In the genomic region with DNA sequence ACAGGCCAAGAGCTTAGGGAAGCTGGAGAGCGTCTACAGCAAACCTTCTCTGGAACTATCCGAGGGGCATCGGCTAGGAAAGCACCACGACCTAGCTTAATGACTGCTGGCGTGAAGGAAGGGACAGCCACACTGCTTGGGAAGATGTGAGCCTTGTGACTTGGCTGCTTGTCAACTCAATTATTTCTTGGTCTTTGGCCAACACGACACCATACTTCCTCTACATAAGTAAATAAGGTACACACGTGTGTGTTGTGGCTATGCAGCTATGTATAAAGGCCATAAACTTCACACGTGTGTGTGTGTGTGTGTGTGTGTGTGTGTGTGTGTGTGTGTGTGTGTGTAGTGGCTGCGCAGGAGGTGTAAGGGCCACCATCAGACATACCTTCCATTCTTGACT, we compare ENCODE assay signal across 14 mouse cellular contexts.
A peak's percentile ranks its signal among the peaks of the same experiment; 100 is the strongest.
DNase-seq lines count a peak whose midpoint lies in the region; ATAC-seq and TF ChIP-seq lines count a peak whose summit lies in the region.
"Had no signal": no experiment of that assay in that cellular context is flagged by ENCODE, and none has a peak within 500 bp of the region (broad histone marks: within the 10 kb centered on the region; RNA-seq: fewer than 3 reads in every experiment).

No protein-coding gene starts in this region.

- H3K9ac ChIP-seq in neural tube, embryonic 14.5 days (replicated peaks; ENCODE audit: low read depth, low read length) = no peak overlapping the region
- H3K9ac ChIP-seq in neural tube, embryonic 15.5 days (replicated peaks) = no peak overlapping the region
- H3K9ac ChIP-seq in intestine, postnatal 0 days (ENCODE audit: low read depth, low read length) = no peak overlapping the region
- H3K9ac ChIP-seq: embryonic facial prominence, embryonic 13.5 days; kidney, embryonic 15.5 days; neural tube, embryonic 13.5 days had no signal

- ATAC-seq in neural tube, embryonic 14.5 days (ENCODE audit: low read depth) = peak; percentile 55; the same call in 1 of the 2 replicates
- ATAC-seq in neural tube, embryonic 15.5 days (ENCODE audit: low FRiP score) = no peak
- ATAC-seq in intestine, postnatal 0 days = peak; percentile 76

- no peak overlapping the region for H3K27ac ChIP-seq in kidney, adult 2 months (ENCODE audit: insufficient read depth, low read depth, low read length)
- no peak overlapping the region for H3K27ac ChIP-seq in neural tube, embryonic 14.5 days (ENCODE audit: low read depth, low read length)
- no peak overlapping the region; the same call in 1 of the 2 replicates for H3K27ac ChIP-seq in neural tube, embryonic 15.5 days (replicated peaks)
- no peak overlapping the region for H3K27ac ChIP-seq in intestine, postnatal 0 days (ENCODE audit: low read depth, low read length)
- H3K27ac ChIP-seq: embryonic facial prominence, embryonic 13.5 days; kidney, embryonic 15.5 days; neural tube, embryonic 13.5 days had no signal

- H3K27me3 ChIP-seq in kidney, adult 2 months (replicated peaks; ENCODE audit: control insufficient read depth, insufficient read depth, low read length) = no peaks in the 10 kb centered on the region
- H3K27me3 ChIP-seq in neural tube, embryonic 14.5 days (ENCODE audit: control insufficient read depth, insufficient read depth, low read length) = no peaks in the 10 kb centered on the region
- H3K27me3 ChIP-seq in neural tube, embryonic 15.5 days (replicated peaks) = no peaks in the 10 kb centered on the region
- H3K27me3 ChIP-seq in intestine, postnatal 0 days (replicated peaks; ENCODE audit: control insufficient read depth, insufficient read depth, low read length) = no peaks in the 10 kb centered on the region
- H3K27me3 ChIP-seq: embryonic facial prominence, embryonic 13.5 days; kidney, embryonic 15.5 days; megakaryocyte, embryonic 14.5 days; neural tube, embryonic 13.5 days had no signal

- DNase-seq in kidney, adult 2 months = peak; percentile 35
- no peak for DNase-seq in kidney, adult 9 months
- no peak for DNase-seq in frontal cortex, adult 2 months (ENCODE audit: extremely low spot score in 1 of 2, low spot score in 1 of 2)
- DNase-seq in cerebellum, adult 9-10 months = no peak
- DNase-seq: adrenal gland, adult 2 months; cerebellum, adult 11 months had no signal

- no peak for TF ChIP-seq POLR2A in kidney, adult 2 months (IDR thresholded peaks at IDR 0.05; ENCODE audit: low read depth, low read length)

- WGBS in kidney, adult 2 months = 35% methylated on average over 9 of the region's 9 CpGs
- 64% methylated on average over 9 of the region's 9 CpGs for WGBS in neural tube, embryonic 14.5 days
- 61% methylated on average over 9 of the region's 9 CpGs for WGBS in neural tube, embryonic 15.5 days
- 40% methylated on average over 9 of the region's 9 CpGs for WGBS in intestine, postnatal 0 days

- no peaks in the 10 kb centered on the region for H3K9me3 ChIP-seq in neural tube, embryonic 14.5 days (ENCODE audit: control insufficient read depth, low read length)
- H3K9me3 ChIP-seq in neural tube, embryonic 15.5 days (replicated peaks) = no peaks in the 10 kb centered on the region
- no peaks in the 10 kb centered on the region for H3K9me3 ChIP-seq in intestine, postnatal 0 days (ENCODE audit: control insufficient read depth)
- H3K9me3 ChIP-seq: kidney, embryonic 15.5 days; neural tube, embryonic 13.5 days had no signal

- no peak overlapping the region for H3K4me3 ChIP-seq in kidney, adult 2 months (ENCODE audit: insufficient read depth, low read depth, low read length)
- no peak overlapping the region for H3K4me3 ChIP-seq in neural tube, embryonic 14.5 days (ENCODE audit: low read depth, low read length)
- H3K4me3 ChIP-seq in neural tube, embryonic 15.5 days (replicated peaks) = no peak overlapping the region
- H3K4me3 ChIP-seq in intestine, postnatal 0 days (ENCODE audit: low read depth, low read length) = no peak overlapping the region
- H3K4me3 ChIP-seq: embryonic facial prominence, embryonic 13.5 days; kidney, embryonic 15.5 days; megakaryocyte, embryonic 14.5 days; neural tube, embryonic 13.5 days had no signal

- no peak overlapping the region for H3K4me2 ChIP-seq in neural tube, embryonic 14.5 days (ENCODE audit: low read depth, low read length)
- H3K4me2 ChIP-seq in neural tube, embryonic 15.5 days = no peak overlapping the region
- no peak overlapping the region for H3K4me2 ChIP-seq in intestine, postnatal 0 days (replicated peaks; ENCODE audit: low read depth)
- H3K4me2 ChIP-seq: embryonic facial prominence, embryonic 13.5 days; heart, embryonic 11.5 days; kidney, embryonic 15.5 days; neural tube, embryonic 13.5 days had no signal

- peaks cover 3% of the 10 kb centered on the region; the same call in 1 of the 2 replicates for H3K4me1 ChIP-seq in kidney, adult 2 months (ENCODE audit: control insufficient read depth, insufficient read depth, low read length)
- H3K4me1 ChIP-seq in neural tube, embryonic 14.5 days (ENCODE audit: control insufficient read depth, insufficient read depth, low read length) = 0 out of 2 replicates have a peak, but pooled peaks cover 3% of the 10 kb centered on the region
- H3K4me1 ChIP-seq in neural tube, embryonic 15.5 days = peaks cover 17% of the 10 kb centered on the region; the same call in 1 of the 2 replicates
- no peaks in the 10 kb centered on the region for H3K4me1 ChIP-seq in intestine, postnatal 0 days (replicated peaks; ENCODE audit: control insufficient read depth, insufficient read depth, low read length)

- H3K36me3 ChIP-seq in kidney, adult 2 months (ENCODE audit: control insufficient read depth, insufficient read depth, low read length) = no peaks in the 10 kb centered on the region
- no peaks in the 10 kb centered on the region for H3K36me3 ChIP-seq in neural tube, embryonic 14.5 days (ENCODE audit: control insufficient read depth, insufficient read depth, low read length)
- no peaks in the 10 kb centered on the region for H3K36me3 ChIP-seq in neural tube, embryonic 15.5 days
- H3K36me3 ChIP-seq in intestine, postnatal 0 days (ENCODE audit: control insufficient read depth, insufficient read depth) = no peaks in the 10 kb centered on the region
- H3K36me3 ChIP-seq: kidney, embryonic 15.5 days; neural tube, embryonic 13.5 days had no signal

- no peak for TF ChIP-seq CTCF in kidney, adult 2 months (conservative IDR thresholded peaks at IDR 0.05; ENCODE audit: insufficient read depth, insufficient read length, low read depth, low read length)
- no peak for TF ChIP-seq CTCF in intestine, postnatal 0 days (IDR thresholded peaks at IDR 0.05; ENCODE audit: low read depth)
